ENCODE assay signal across 9 mouse cellular contexts in the genomic region with DNA sequence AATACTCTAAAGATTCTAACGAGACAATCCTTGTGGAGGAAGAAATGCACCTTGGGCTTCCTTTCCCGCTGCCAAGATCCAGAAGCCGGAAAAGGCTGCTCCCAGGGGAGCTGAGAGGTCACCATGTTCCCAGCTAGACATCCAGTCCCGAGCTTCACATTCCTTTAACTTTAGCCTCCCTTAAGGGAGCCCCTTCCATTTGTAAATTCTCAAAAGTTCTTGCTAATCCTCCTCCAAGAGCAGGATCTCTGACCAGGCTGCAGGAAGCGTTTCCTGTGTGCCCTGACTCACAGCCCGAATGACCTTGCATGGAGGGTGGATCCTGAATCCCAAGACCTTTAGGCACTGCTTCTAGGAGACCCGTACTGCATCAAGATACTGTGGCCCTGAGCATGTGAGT. TPM values are rescaled to one million over a fixed set of nuclear protein-coding genes. Genes with fewer than 3 reads are reported as not detected.
DNase-seq lines count a peak whose midpoint lies in the region; ATAC-seq and TF ChIP-seq lines count a peak whose summit lies in the region.
"Had no signal": no experiment of that assay in that cellular context is flagged by ENCODE, and none has a peak within 500 bp of the region (broad histone marks: within the 10 kb centered on the region; RNA-seq: fewer than 3 reads in every experiment).

No protein-coding gene starts in this region.

- no peaks in the 10 kb centered on the region for H3K36me3 ChIP-seq in intestine, embryonic 14.5 days (ENCODE audit: control insufficient read depth, insufficient read depth, low read length)
- H3K36me3 ChIP-seq in liver, embryonic 12.5 days, result no peaks in the 10 kb centered on the region
- H3K36me3 ChIP-seq in midbrain, postnatal 0 days (ENCODE audit: insufficient read depth, low read length), result no peaks in the 10 kb centered on the region

- no peaks in the 10 kb centered on the region for H3K27me3 ChIP-seq in intestine, embryonic 14.5 days (replicated peaks; ENCODE audit: control insufficient read depth, insufficient read depth, low read length)
- H3K27me3 ChIP-seq in liver, embryonic 12.5 days (replicated peaks), result no peaks in the 10 kb centered on the region
- H3K27me3 ChIP-seq in midbrain, postnatal 0 days (ENCODE audit: insufficient read depth, low read length), result no peaks in the 10 kb centered on the region

- H3K27ac ChIP-seq in intestine, embryonic 14.5 days (ENCODE audit: low read depth), result peak overlapping the region; percentile 69
- peak overlapping the region; percentile 25; the same call in 1 of the 2 replicates for H3K27ac ChIP-seq in liver, embryonic 12.5 days
- no peak overlapping the region for H3K27ac ChIP-seq in midbrain, postnatal 0 days (ENCODE audit: low read depth, low read length)

- peaks cover 12% of the 10 kb centered on the region for H3K4me1 ChIP-seq in intestine, embryonic 14.5 days (replicated peaks; ENCODE audit: control insufficient read depth, insufficient read depth, low read length)
- 0 out of 2 replicates have a peak, but pooled peaks cover 2% of the 10 kb centered on the region for H3K4me1 ChIP-seq in liver, embryonic 12.5 days
- no peaks in the 10 kb centered on the region for H3K4me1 ChIP-seq in midbrain, postnatal 0 days (ENCODE audit: insufficient read depth, low read length)

- no peak for TF ChIP-seq CTCF in midbrain, postnatal 0 days (IDR thresholded peaks at IDR 0.05)

- H3K4me2 ChIP-seq in intestine, embryonic 14.5 days (ENCODE audit: low read length), result no peak overlapping the region
- H3K4me2 ChIP-seq in liver, embryonic 12.5 days, result no peak overlapping the region
- H3K4me2 ChIP-seq in midbrain, postnatal 0 days (ENCODE audit: low read depth, low read length, poor library complexity, severe bottlenecking), result no peak overlapping the region

- WGBS in intestine, embryonic 14.5 days, result 29% methylated on average over 7 of the region's 7 CpGs
- 47% methylated on average over 7 of the region's 7 CpGs for WGBS in liver, embryonic 12.5 days (ENCODE audit: insufficient replicate concordance)
- 65% methylated on average over 7 of the region's 7 CpGs for WGBS in midbrain, postnatal 0 days

- DNase-seq in adrenal gland, adult 8-10 months, result peak; percentile 40
- DNase-seq in gastrocnemius, postnatal 10 days, result peak; percentile 20
- DNase-seq in intestine, embryonic 14.5 days (ENCODE audit: low spot score), result no peak
- no peak for DNase-seq in ovary, postnatal 10 days (ENCODE audit: low spot score)
- no peak for DNase-seq in MN1 (ENCODE audit: low spot score)
- no peak for DNase-seq in natural killer cell, adult 2 months (ENCODE audit: low spot score in 2 of 2)
- DNase-seq in midbrain, postnatal 0 days (ENCODE audit: low spot score), result no peak
- DNase-seq: cerebellum, adult 9-10 months had no signal

- 0 out of 2 replicates have a peak, but pooled peaks cover 2% of the 10 kb centered on the region for H3K9me3 ChIP-seq in intestine, embryonic 14.5 days (ENCODE audit: control insufficient read depth, low read length)
- H3K9me3 ChIP-seq in liver, embryonic 12.5 days (replicated peaks), result no peaks in the 10 kb centered on the region
- no peaks in the 10 kb centered on the region for H3K9me3 ChIP-seq in midbrain, postnatal 0 days (ENCODE audit: low read length)

- H3K4me3 ChIP-seq in intestine, embryonic 14.5 days (ENCODE audit: low read depth, low read length), result no peak overlapping the region
- no peak overlapping the region for H3K4me3 ChIP-seq in liver, embryonic 12.5 days
- H3K4me3 ChIP-seq in midbrain, postnatal 0 days (ENCODE audit: low read depth, low read length), result no peak overlapping the region

- no peak for ATAC-seq in intestine, embryonic 14.5 days (replicated peaks; ENCODE audit: low FRiP score, low TSS enrichment, low read depth)
- ATAC-seq in liver, embryonic 12.5 days, result no peak
- no peak for ATAC-seq in midbrain, postnatal 0 days (ENCODE audit: low FRiP score)

- no peak overlapping the region for H3K9ac ChIP-seq in intestine, embryonic 14.5 days (ENCODE audit: low read length)
- H3K9ac ChIP-seq in liver, embryonic 12.5 days, result no peak overlapping the region
- H3K9ac ChIP-seq in midbrain, postnatal 0 days (replicated peaks; ENCODE audit: low read length, poor library complexity, severe bottlenecking), result no peak overlapping the region

RNA-seq across cellular contexts. Expression of gene Mfge8, which starts 53.5 kb away (rescaled TPM):
- total RNA-seq in adrenal gland, adult 8-10 months (2022), result 100 to 1,000 TPM; 263 to 328 (median 290) TPM
- 10 to 100 TPM; 75.9 to 82.3 TPM for total RNA-seq in gastrocnemius, postnatal 10 days (2021)
- 196 and 214 TPM in 2 replicates for polyA plus RNA-seq in intestine, embryonic 14.5 days (2014; fragmentation: Nextera tagmentation; extraction: Ambion mirVana)
- 58.0 and 59.4 TPM in 2 replicates for polyA plus RNA-seq in liver, embryonic 12.5 days (2016; fragmentation: Nextera tagmentation; extraction: Ambion mirVana)
- total RNA-seq in midbrain, postnatal 0 days (2014; rRNA removed), result 239 and 278 TPM in 2 replicates
- 268 and 317 TPM in 2 replicates for polyA plus RNA-seq in midbrain, postnatal 0 days (2015; fragmentation: Nextera tagmentation; extraction: Ambion mirVana)

Comparison
In these comparisons a context has a peak if more than half of its experiments do, and no peak if none do; other contexts are left out.
1. DNase-seq: peak in adrenal gland, adult 8-10 months (single experiment) and gastrocnemius, postnatal 10 days (single experiment); none in intestine, embryonic 14.5 days (single experiment), ovary, postnatal 10 days (single experiment), MN1 (single experiment), natural killer cell, adult 2 months (0 of 2) and midbrain, postnatal 0 days (single experiment).